Mouse (Mus musculus): Measurements from ENCODE around the gene Men1.
"Not testable (repeated sequence)": the region's sequence is repeated elsewhere in the genome, so short reads cannot be mapped to it uniquely, and the experiment has no call there.

Gene Men1

DNA sequence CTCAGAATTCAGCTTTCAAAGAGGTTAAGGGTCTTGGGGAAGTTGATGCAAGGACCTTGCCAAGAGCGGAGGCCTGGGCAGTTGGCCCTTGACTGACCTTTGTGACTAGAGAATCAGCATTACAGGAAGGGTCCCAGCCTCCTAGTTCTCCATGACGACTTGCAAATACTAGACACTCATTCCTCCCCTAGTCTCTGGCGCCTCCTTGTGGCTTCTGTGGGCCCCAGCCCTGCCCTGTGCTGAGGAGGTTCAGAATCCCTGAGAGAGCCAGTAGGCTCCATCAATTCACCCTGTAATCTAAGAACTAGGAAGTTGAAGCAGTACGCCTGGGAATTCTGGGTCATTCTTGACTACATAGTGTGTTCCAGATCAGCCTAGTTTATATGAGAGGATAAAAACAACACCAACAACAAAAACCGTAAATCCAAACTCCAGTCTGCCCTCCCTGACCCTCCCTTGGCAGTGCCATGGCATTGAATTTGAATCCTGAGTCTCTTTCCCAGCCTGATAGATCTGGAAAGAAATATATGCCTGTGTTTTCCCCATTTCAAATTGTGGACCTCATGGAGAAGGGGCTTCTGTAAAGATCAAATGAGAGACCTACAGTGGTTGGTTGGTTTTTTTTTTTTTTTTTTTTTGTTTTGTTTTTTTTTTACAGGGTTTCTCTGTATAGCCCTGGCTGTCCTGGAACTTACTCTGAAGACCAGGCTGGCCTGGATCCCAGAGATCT lies 29.8 kb upstream of the Men1 start:
- DNase-seq (ENCODE audit: low spot score in 2 of 2) = peak; percentile 94 to 98

DNA sequence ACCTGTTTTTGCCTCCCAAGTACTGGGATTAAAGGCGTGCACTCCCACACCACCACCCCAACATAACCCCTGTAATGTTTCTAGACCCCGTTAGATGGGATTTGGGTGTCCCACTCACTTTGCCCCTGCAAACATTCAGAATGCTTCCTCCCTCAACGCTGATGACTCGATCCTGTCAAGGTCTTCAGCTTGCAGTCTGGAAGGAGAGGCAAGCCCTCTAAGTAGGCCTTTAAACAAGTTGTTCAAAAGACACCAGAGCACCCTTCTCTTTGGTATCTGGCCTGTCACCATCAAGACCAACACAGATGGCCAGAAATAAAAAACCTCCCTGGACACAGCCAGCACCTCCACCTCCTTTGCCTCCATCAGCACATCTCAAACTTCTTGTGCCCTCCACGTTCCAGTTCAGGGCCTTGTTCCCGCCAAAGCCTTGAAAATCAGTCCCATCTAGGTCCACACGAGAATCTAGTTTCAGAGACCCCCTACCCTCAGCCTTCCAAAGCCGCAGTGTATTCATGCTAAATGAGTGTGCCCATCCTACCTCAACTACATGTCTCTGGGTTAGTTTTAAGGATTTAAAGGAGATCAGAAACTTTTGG lies 29.2 kb upstream of the Men1 start:
- no peak for DNase-seq (ENCODE audit: low spot score in 2 of 2)

DNA sequence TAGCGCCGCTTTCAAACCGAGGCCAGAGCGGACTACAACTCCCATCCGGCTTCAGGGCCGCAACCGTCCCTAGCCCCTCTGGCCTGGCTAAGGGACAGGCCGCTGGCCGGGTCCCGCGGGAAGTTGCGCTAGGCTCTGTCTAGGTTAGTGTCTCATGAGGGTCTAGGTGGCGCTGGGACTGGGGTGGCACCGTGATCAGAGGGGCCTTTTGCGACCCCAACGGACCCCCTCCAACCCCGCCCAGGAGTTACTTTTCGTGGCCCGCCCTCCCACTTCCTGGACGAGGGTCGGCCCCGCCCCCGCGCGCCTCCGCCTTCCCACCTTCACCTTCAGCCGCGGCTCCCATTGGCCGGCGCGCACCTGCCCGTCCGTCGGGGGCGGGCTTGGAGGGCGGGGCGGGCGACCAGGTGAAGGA lies 28.6 kb upstream of the Men1 start, which contains the start of gene Cdc42bpg:
Cdc42bpg (plus strand) TSS at position 320 of the 415 bp plus-strand sequence.
- DNase-seq (ENCODE audit: low spot score in 2 of 2) = peak; percentile 89 to 94

DNA sequence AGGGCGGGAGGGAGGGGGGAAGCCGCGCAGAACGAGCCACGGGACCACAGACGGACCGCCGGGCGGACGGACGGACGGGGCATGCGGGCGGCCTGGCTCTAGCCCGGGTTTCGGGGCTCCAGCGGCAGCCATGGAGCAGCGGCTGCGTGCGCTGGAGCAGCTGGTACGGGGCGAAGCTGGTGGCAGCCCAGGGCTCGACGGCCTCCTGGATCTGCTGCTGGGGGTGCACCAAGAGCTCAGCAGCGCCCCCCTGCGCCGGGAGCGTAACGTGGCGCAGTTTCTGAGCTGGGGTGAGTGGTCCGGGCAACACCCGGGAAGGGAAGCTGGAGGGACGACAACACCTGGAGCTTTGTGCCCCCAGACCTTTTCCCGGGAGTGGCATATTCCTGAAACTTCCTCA lies 28.2 kb upstream of the Men1 start:
- DNase-seq (ENCODE audit: low spot score in 2 of 2) = peak; percentile 83 to 95

DNA sequence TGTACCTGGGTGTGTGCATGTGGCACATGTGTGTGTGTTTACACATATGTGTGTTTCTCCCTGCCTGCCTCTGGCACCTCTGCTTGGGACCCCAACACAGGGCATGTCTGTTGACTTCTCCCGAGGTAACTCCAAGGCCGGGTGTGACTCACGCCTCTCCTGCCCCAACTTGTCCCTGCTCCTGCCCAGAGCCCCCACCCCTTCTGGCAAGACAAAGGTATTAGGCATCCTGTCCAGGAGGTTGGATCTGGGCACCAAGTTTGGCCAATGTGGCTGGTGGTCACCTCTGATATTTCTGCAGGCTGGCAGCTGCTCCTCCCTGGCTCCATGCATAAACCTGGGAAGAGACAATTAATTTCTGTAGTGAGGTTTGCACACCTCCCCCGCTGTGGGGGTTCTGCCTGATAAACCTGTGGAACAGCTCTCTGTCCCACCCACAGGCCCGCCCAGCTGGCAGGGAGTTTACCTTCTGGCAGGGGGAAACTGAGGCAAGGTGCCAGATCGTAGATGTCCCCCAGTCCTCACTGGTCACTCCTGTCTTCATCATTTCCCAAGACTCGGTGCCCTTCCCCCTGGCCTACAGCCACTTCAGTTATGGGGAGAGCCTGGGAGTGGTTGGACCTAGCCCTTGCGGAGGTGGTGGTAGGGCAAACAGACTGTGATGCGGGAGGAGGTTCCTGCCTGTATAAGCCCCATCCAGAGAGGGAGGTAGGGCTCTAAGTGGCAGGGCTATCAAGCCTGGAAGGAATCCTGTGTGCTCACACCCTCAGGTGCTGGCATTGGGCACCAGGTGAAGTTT lies 26.8 kb upstream of the Men1 start:
- no peak for DNase-seq (ENCODE audit: low spot score in 2 of 2)

DNA sequence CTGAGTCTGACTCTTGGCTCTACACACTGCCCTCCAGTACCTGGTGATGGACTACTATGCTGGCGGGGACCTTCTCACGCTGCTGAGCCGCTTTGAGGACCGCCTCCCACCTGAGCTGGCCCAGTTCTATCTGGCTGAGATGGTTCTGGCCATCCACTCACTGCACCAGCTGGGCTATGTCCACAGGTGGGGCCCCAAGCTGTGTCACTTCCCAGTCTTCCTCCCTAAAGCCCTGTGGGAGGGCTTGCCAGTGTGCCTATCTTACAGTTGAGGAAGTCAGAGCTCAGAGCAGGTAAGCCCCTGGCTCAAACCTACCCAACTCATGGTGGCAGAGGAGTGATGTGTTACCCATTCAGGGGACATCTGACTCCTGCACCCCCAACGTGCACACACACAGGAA lies 24.6 kb upstream of the Men1 start:
- no peak for DNase-seq (ENCODE audit: low spot score in 2 of 2)

DNA sequence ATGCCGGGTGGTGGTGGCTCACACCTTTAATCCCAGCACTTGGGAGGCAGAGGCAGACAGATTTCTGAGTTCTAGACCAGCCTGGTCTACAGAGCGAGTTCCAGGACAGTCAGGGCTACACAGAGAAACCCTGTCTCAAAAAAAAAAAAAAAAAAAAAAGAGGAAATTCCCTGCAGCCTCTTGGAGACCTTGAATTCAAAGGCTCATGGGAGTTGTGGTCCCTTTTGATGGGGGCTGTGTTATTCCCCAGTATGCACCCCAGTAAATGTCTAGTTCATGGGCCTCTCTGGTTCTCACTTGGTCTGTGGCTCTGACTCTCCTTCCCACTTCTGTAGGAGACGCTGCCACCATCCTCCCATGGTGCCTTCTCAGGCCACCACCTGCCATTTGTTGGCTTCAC lies 23.0 kb upstream of the Men1 start:
- DNase-seq (ENCODE audit: low spot score in 2 of 2) = not testable (repeated sequence)

DNA sequence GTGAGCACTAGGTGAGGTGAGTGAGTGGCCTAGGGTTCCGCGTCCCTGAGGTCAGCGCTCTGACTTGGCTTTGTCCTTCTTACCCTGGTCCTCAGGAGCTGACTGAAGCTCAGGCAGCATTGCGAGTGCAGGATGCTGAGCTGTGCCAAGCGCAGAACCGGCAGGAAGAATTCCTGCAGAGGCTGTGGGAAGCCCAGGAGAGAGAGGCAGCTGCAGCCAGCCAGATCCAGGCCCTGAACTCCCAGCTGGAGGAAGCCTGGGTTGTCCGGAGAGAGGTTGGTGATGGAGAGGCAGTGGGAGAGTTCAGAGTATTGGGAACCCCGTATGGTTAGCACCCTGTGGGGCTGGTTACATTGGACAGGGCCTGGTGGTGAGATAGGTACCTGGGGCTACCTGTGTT lies 21.0 kb upstream of the Men1 start:
- DNase-seq (ENCODE audit: low spot score in 2 of 2) = no peak

DNA sequence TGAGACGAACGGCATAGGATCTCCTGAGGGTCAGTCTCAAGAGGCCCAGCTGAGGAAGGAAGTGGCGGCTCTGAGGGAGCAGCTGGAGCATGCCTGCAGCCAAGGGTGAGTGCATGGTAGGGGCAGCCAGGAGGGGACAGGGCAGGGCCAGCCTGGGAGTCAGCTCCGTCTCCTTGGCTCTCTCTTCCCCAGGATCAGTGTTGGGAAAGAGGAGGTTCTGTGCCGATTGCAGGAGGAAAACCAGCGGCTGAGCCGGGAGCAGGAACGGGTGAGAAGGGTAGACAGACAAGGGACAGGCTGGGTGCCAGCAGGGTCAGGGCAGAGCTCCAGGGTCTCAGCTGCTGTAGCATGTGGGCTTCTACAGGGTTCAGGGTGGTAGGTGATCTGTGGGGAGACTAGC lies 20.3 kb upstream of the Men1 start:
- no peak for DNase-seq (ENCODE audit: low spot score in 2 of 2)

DNA sequence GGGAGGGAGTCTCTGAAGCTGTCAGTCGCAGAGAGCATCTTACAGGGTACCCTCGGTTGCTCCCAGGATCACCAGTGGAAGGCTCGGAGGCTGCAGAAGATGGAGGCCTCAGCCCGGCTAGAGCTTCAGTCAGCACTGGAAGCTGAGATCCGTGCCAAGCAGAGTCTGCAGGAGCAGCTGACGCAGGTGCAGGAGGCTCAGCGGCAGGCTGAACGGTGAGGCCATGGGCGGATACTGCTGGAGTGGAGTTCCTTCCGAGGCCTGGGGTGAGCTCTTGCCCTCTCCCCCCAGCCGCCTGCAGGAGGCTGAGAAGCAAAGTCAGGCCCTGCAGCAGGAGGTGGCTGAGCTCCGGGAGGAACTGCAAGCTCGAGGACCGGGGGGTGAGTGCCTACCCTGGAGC lies 19.2 kb upstream of the Men1 start:
- DNase-seq (ENCODE audit: low spot score in 2 of 2) = no peak

DNA sequence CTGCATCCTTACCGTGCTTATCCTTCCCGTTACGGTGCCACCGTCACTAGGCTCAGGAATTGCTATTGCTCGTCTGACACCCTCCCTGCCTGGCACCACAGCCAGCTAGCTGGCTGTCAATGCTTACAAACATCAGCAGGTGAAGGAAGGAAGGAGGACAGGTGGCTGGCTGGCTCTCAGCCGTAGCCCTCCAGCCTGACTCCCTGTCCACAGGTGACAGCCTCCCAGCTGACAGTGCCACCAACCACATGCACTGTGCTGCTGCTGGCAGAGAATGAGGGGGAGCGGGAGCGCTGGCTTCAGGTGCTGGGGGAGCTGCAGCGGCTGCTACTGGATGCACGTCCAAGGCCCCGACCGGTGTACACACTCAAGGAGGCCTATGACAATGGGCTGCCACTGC lies 16.6 kb upstream of the Men1 start:
- DNase-seq (ENCODE audit: low spot score in 2 of 2) = no peak

DNA sequence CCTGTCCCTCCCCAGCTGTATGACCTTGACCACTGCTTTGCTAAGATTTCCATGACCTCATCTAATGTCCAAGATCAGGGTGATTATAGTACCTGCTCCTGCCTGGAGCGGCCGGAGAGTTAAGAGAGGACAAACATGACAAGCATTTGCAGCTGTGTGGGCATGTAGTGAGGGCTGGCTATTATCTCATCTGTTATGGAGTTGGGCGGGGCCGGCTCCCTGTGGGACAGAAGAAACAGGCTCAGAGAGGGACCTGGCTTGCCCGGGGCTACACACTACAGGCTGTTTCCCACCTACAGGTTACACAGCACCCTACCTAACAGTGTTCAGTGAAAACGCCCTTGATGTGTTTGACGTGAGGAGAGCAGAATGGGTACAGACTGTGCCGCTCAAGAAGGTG lies 13.4 kb upstream of the Men1 start:
- no peak for DNase-seq (ENCODE audit: low spot score in 2 of 2)

DNA sequence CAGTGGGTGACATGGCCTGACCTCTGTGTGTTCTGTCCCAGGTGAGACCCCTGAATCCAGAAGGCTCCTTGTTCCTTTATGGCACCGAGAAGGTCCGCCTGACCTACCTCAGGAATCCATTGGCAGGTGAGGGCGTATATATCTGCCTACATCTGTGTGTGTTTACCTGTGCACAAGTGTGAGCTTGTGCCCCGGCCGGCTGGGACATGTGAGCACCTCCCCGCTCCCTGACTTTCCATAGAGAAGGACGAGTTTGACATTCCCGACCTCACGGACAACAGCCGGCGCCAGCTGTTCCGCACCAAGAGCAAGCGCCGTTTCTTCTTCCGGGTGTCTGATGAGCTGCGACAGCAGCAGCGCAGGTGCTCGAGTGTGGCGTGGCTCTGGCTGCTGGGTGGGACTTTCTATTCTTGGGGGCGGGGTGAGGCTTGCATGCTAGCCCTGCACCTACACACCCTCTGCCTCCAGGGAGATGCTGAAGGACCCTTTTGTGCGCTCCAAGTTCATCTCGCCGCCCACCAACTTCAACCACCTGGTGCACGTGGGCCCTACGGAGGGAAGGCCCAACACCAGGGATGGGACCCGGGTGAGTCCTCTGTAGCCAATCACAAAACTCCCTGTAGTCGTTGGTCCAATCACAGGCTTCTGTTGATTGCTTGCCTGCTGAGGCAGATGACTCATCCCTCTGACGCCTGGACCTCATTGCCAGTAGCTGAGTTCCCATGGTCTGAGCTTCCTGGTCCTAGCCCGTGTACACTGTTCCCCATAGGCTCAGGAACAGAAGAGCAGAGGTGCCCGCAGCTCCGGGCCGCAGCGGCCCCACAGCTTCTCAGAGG lies 12.8 kb upstream of the Men1 start:
- no peak for DNase-seq (ENCODE audit: low spot score in 2 of 2)

DNA sequence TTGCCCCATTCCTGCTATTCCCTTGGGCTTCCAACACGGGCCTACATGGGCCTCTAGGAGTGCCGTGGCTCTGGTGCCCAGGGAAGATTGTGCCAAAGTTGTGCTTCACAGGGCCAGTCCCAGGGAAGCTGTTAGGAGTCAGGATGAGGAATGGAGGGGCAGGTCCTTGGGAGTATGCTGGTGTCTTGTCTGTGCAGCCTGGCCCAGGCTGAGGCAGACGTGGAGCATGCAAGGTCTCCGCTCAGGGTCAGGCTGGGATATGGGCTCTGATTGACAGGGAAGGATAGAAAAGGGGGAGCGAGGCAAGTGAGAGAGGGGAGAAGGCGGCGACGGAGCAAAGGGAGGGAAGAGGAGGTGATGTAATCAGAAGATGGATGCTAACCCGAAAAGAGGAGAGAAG lies 10.0 kb upstream of the Men1 start:
- no peak for DNase-seq (ENCODE audit: low spot score in 2 of 2)

DNA sequence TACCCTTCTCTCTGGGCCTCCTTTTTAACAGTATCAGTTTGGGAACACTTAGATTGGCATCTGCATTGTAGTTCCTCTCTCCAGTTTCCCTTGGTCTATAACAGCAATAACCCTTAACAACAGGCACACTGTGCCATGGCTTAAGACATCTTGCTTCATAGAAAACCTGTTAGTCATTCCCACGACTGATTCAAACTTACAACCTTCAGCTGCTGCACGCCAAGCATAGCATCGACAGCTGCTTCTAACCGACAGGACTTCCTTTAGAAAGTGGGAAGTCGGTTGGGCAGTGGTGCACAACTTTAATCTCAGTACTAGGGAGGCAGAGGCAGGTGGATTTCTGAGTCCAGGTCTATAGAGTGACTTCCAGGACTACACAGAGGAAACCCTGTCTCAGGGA lies 3.6 kb upstream of the Men1 start:
- DNase-seq (ENCODE audit: low spot score in 2 of 2) = no peak

DNA sequence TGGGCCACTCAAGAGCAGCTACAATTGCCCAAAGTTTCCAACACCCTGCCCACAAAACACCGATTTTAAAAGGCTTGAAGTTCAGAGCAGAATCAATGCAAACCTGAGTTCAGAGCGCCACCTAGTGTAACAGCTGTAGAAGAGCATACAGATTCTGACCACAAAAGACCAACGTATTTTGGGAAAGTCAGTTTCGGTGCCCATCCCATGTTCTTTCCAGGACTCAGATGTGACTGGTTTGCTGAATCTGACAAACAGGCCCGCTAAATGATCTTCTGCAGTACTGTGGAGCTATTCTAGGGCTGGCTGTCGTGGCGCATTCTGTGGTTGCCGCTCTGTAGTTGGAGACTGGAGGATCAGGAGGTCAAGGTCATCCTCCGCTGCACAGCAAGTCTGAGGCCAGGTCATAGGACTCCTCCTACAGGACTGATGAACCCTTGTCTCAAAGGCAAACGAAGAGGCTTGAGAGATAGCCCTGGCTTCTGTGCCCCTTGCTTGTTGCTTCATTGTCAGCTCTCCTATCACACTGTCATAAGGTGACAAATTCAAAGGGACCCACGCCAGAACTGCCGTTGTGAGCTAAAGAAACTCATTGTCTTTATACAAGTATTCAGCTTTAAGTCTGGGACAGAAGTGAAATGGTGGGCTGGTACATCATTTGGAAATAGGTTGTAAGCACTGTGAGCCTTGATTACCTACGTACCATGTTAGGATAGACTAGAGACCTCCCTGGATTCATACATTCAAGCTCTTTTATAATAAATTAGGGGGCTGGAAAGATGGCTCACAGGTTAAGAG lies 2.9 kb upstream of the Men1 start:
- DNase-seq (ENCODE audit: low spot score in 2 of 2) = peak; percentile 61 to 83

DNA sequence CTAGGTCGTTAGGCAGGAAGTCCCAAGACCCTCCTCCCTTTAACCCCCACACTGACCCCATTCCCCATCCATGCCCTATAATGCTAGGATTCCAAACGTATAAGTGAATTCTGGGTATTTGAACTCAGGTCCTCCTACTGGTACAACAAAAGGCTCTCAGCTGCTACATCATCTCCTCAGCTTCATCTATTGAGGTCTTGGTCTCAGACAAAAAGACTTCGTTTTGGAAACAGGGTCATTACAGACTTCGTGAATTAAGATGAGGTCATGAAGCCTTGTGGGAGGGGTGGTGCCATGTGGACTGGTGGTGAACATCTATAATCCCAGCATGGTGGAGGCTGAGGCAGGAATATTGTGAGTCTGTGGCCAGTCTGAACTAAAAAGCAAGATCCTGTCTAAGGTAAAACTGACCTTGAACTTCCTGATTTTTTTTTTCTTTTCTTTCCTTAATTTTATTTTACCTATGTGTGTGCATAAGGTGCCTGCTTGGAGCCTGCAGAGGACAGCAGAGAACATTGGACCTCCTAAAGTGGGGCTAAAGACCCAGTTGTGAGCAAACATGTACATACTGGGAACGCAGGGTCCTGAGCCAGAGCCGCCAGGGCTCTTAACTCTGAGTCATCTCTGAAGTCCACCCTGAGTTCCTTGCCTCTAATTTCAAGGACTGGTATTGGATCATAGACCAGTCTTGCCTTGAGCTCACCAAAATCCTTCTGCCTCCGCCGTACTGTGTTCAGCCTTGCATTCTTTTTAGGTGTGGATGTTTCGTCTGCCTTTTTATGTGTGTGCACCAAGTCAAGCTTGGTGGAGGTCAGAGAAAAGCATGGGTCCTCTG lies 801 bp upstream of the Men1 start:
- DNase-seq (ENCODE audit: low spot score in 2 of 2) = no peak

DNA sequence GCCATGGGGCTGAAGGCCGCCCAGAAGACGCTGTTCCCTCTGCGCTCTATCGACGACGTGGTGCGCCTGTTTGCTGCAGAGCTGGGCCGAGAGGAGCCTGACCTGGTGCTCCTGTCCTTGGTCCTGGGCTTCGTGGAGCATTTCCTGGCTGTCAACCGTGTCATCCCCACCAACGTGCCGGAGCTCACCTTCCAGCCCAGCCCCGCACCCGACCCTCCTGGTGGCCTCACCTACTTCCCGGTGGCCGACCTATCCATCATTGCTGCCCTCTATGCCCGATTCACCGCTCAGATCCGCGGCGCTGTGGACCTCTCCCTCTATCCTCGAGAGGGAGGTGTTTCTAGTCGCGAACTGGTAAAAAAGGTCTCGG lies 664 bp downstream of the Men1 start:
- DNase-seq (ENCODE audit: low spot score in 2 of 2) = peak in 1 of 2 experiments; percentile 41

DNA sequence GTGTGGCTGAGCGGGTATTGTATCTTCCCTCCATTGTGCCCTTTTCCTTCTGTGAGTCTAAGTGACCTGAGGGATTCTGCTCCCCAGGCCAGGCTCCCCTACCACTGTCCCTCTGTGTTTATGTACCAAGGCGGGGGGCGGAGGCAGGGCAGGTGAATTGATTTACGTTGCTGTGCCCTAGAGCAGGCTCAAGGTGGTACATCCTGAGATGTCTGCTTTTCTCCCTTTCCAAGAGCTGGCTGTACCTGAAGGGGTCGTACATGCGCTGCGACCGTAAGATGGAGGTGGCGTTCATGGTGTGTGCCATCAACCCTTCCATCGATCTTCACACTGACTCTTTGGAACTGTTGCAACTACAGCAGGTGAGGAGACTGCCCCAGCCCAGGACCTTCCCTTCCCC lies 2.1 kb downstream of the Men1 start:
- DNase-seq (ENCODE audit: low spot score in 2 of 2) = no peak

DNA sequence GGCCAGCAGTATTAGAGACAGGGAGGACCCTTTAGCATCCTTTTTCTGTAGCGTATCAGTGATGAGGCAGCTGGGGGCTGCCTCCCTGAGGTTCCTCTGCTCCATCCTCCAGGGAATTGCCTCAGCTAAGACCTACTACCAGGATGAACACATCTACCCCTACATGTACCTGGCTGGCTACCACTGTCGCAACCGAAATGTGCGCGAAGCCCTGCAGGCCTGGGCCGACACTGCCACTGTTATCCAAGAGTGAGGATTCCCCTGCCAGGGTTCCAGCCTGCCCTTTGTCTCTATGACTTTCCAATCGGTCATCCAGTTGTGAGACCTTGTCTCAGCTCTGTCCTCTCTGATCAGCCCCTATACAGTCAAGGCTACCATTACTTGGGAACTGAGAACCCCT lies 3.4 kb downstream of the Men1 start:
- DNase-seq (ENCODE audit: low spot score in 2 of 2) = no peak
